Mouse (Mus musculus) spleen, adult 2 months (tissue): ENCODE data around the gene Scg2.

Source experiments
- CTCF ChIP-seq: fragments of 200-500 bp; IDR thresholded peaks from 2 replicates; pipeline ENCODE4 v1.5.1; 2011; ENCODE audit warnings: mild to moderate bottlenecking, inconsistent platforms; ENCODE audit not compliant: insufficient read depth, insufficient read length, insufficient replicate concordance; ENCODE audit errors: extremely low read depth
- POLR2A ChIP-seq: fragments of 200-500 bp; IDR thresholded peaks from 2 replicates; pipeline ENCODE4 v1.6.1; 2011; ENCODE audit warnings: low read depth, low read length, inconsistent platforms

- TF ChIP-seq POLR2A (no peak), CTCF (no peak)
These were observed 26.7 kb upstream of the Scg2 start for GRCm38 (mm10) chr1:79466585-79466984.
